Mouse (Mus musculus) heart, postnatal 14 days (tissue): ENCODE data around the gene Sec16a. TPM values are rescaled to one million over a fixed set of nuclear protein-coding genes. Genes with fewer than 3 reads are reported as not detected.

Source experiments
- DNase-seq, 2 experiments: peaks; one replicate each; pipeline ENCODE4 v3.0.0; 2021 to 2022
- intact Hi-C: fragments of 180-260 bp; cut with DNase I; formaldehyde crosslinking; loops from one replicate; pipeline ENCODE4 v1.15.1; 2025
- total RNA-seq, 2 experiments: library from RNA; stranded (reverse); gene quantifications; 2 replicates each; pipeline ENCODE4 v1.2.3; 2021

Sec16a gene
- total RNA-seq, 2 experiments from 2014 or later = 37.4 to 40.5 TPM

DNA sequence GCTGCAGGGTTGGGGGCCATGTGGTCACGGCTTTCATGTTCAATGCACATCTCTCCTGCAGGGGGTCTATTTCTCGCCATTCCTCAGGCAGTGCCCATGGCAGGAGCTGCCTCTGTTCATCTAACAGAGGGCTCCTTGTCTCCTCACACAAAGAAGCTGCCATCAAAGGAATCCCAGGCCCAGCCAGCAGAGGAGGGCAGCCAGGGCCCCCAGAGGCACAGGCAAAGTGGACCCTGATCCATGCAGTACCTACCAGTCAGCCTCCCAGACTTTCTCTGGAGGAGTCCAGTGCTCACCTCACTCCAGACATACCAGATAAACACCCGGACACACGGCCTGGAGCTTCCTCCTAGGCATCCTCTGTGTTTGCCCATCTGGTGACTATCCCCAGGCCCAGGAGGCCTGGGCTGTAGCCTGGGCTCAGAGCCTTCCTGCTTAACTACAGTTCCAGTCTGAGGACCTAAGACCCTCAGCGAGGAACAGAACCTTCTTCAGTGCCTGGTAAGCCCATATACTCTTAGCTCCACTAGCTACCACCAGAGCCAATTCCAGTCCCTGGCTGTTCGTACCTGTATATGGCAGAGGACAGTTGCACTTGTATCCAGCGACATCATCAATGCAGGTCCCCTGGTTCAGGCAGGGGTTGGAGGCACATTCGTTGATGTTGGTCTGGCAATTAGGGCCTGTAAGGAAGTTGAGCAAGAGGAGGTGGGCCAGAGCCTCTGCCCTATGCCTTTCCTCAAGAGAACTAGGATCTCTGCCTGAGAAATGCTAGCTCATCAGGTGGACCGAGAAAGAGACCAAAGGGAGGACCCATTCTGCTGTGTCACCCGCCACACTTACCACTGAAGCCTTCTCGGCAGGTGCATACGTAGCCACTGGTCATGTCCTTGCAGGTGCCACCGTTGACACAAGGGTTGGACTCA, 30.8 kb upstream of the Sec16a start:
- intact Hi-C loops = loop anchor here (2.0 kb wide), 3 partner anchors 13 to 71 kb away; no protein-coding TSS in a partner anchor
- no peak for DNase-seq

DNA sequence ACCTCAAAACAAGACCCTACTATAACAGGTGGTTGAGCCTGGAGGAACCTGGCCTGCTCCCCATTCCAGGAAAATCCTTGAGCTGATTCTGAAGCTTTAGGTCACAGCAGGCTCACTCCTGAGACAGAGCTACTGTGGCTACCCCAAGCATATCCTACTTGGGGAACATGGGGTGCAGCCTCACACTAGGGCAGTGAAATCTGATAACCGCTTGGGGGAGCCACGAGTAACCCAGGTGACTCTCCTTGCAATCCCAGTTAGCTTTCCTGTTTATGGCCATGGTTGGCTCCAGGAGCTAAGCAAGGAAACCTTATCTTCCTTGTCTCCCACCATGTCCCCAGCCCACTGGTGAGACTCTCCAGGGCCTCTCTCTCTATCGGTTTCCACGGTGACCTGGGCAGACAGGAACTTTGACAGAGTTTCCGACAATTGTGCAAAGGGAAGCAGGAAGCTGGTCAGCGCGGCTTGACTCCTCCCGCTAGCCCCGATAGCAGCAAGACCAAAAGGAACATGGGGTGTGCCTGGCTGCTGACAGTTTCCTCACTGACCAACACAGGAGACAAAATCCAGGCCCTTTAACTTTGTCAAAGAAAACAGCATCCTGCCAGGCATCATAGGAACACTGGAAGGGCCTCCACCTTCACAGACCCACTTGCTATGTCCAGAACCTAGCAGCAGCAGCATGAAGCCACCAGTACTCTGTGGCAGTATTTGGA, 29.9 kb upstream of the Sec16a start:
- DNase-seq = peak; percentile 69 to 73
- intact Hi-C loops = loop anchor here (2.0 kb wide), 3 partner anchors 14 to 72 kb away; no protein-coding TSS in a partner anchor

DNA sequence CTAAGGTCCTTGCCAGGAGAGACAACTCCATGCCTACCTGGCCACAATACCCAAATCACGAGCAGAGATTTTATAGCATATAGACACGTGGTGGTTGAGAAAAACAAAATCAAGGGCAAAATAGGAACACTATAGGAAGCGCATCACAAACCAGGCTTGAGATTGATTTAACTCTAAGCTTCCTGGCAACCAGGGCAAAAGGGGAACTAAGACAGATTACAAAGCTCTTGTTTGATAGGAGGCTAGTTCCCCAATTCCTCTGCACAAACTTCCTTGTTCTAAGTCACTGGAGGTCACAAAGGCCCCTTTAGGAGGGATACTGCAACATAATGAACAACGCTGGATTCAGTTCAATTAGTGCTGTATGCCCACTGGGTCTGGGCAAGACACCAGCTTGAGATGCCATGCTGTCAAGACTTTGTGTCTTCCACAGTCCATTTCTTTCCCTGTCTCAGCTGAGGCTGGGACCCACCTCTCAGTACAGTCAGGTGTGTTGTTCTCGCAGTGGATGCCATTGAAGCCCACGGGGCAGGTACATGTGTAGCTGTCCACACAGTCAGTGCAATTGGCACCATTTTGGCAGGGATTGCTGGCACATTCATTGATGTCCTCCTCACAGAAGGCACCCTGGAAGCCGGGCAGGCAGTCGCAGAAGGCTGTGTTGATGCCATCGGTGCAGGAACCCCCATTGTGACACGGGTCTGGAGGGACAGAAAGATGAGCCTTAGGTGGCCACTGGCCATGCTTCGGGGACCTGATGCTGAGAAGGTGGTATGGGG, 27.5 kb upstream of the Sec16a start:
- no peak for DNase-seq
- intact Hi-C loops = no loop called here

DNA sequence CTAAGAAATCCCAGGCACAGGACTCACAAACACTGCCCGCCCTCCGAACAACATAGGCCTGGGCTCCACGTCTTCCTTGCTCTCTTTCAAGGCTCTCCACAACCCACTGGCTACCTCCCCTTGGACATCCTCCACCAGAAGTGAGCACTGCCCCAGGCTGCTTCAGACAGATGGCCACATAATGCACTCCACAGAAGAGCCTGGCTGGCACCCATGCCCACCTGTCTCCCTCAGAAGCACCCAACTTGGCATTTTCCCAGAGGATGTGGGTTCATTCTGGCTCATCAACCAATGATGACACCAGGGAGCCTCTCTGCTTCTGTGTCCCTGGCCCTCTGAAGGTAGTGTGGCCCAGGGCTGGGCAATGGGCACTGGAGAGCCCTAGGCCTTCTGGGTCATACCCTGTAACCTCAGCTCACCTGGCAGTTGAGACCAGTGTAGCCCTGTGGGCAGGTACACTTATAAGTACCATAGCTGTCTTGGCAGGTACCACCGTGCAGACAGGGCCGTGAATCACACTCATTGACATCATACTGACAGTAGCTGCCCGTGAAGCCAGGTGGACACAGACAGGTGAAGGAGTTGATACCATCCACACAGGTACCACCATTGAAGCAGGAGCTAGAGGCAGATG, 26.8 kb upstream of the Sec16a start:
- intact Hi-C loops = no loop called here
- no peak for DNase-seq

DNA sequence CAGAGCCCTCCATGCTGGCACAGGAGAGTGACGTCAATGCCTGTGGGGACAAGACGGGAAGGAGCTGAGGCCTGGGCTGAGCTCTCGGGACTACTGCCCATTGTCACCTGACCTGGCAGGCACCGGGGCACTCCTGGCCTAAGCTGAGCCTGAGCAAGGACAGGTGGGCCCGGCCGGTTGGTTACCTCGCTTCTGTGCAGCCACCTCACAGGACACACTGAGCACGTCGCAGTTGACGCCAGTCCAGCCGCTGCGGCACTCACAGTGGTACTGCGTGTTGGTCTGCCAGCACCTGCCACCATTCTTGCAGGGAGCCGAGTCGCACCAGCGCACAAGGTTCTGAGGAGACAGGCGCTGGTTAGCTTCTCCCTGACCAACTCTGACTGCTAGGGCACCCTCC, 26.0 kb upstream of the Sec16a start:
- intact Hi-C loops = no loop called here
- DNase-seq = no peak

DNA sequence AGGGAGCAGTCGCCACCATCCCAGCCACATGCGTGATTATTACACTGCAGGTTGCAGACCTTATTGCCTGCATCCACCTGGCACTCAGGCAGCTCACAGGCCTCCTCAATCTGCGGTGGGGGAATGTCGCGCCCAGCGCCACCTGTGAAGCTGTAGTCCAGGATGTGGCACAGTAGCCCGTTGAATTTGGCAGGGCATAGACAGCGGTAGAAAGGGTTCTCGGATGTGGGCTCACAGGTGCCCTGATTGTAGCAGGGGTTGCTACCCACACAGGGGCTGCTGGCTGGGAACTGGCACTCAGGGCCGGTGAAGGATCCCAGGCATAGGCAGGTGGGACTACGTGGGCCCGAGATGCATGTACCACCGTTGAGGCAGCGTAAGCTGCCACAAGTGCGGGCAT, 23.4 kb upstream of the Sec16a start:
- intact Hi-C loops = no loop called here
- no peak for DNase-seq

DNA sequence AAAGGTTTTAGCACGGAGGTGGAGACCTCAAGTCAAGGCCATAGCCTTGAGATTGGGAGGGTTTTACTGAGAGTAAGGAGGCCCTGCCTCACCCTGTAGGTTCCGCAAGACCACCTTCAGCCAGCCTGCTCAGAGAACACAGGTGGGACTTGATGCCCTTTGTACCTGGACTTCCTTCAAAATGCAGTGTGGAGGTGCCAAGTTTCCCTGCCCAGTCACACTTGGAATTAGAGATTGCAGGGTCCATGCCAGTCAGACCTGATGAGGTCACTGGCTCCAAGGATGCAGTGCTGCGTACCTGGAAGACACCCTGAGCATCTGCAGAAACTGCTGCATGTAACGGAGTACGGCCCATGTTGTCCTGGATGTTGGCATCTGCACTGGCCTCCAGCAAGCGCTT, 18.4 kb upstream of the Sec16a start:
- DNase-seq = no peak
- intact Hi-C loops = no loop called here

DNA sequence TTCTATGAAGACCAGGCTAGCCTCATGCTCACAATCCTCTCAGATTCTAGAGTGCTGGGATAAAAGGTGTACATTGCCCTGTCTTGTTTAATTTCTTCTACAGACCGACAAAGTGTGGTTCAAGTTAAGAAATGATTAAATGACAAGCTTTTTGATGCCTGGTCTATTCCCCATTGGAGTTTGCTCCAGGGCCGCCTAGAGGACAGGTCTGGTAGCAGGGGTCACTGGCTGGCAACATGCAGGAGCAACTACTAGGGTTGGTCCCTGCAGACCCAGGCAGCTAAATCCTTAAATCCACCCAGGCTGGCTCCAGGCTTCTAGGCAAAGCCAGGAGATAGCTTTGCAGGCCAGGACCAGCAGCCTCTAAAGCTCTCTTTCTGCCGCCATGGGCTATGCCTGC, 18.0 kb upstream of the Sec16a start:
- intact Hi-C loops = no loop called here
- DNase-seq = no peak

DNA sequence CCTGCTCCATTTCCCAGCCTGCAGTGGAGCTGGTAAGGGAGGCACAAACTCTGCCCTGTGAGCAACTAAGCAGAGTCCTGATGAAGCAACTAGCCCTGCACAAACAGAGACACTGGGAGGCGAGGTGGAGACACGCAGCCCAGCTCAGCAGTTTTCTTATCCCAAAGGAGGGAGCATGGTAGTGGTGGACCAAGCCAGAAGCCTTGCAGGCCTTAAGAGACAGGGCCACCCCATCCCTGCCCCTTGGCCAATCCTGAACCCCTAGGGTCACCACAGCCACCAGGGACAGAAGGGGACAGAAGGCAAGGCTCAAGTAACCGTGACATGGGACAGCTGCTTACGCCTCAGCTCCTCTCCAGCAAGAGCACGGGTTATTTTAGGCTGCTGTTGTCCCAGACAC, 16.7 kb upstream of the Sec16a start:
- intact Hi-C loops = no loop called here
- no peak for DNase-seq

DNA sequence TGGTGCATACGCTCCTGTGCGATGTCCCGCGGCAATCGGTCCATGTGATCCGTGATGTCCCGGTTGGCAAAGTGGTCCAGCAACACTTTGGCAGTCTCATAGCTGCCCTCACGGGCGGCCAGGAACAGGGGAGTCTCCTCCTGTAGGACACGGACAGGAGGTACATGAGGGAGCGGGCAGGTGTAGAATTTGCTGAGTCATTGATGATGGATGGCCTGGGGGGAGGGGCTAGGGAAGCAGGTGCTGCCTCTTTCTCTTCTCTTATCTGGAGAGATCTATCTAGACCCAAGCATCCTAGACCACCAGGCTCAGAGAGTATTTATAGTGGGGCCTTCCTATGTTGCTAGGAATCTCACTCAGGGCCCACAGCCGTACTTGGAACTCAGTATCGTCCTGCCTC, 15.8 kb upstream of the Sec16a start:
- intact Hi-C loops = no loop called here
- no peak for DNase-seq

DNA sequence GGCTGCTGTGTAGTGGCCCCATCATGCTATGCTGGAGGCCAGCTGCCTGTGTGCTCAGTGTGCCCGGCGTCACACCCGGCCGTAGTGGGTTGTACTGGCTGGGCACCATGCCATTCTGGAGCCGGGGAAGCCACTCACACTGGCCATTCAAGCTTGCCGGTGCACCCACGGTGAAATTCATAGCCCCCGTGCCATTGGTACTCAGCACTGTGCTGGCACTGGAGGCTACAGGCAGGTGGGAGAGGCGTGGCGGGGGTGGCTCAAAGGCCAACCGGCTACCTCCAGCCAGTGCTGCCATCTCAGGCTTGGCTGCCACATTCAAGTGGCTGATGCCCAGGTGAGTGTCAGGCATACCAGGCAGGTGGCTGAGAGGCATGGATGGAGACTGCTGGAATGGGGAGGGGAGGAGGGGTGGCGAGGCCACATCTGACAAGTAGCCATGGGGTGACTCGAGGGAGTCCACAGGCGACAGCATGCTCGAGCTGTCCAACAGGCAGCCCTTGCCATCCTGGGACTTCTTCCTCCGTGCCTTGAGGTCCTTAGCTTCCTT, 15.2 kb upstream of the Sec16a start:
- DNase-seq = no peak
- intact Hi-C loops = no loop called here

DNA sequence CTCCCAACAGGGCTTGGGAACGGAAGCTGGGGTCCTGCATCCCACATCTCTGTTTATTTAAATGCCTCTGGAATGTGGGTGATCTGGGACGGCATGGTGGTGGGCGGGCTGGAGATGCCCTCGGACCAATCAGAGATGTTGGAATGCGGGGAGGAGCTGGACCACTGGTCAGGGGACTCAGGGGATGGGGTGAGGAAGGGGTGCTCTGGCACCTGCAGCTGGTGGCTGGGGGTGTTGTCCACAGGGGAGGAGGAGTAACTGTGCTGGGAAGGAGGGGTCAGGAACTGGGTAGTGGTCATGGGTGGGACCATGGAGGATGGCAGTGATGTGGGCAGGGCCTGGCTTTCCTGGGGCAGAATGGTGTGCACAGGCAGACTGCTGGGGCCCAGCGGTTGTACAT, 14.5 kb upstream of the Sec16a start:
- DNase-seq = no peak
- intact Hi-C loops = no loop called here

DNA sequence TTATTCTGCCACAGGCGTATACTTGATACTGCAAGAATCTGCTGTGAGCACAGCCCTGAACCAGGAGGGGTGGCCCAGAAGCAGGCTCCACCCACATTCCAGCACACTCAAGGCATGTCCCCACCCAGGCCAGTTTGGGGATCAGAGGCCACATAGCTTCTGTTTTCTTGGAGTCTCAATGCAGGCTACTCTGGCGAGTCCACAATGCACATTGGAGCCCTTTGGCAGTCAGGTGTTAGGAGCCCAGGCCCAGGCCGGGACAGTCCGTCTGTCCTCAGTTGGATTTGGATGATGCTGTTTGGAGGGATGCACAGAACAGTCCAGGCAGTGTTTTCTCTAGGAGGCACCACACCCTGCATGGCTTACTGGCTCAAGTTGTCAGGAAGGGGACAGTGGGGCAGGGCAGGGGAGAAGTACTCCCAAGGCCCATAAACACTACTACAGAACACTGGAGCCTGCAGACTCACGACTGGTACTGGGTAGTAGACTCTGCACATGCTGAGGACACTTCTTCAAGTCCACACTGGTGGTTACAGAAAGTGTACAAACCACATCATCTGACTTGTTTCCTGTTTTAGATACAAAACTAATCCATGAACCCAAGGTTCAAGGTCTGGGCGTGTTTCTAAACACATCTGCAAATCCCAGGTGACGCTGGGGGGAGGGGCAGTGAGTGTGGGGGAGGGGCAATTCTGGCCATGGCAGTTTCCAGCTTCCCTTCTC, 13.5 kb upstream of the Sec16a start:
- intact Hi-C loops = no loop called here
- DNase-seq = peak in 1 of 2 experiments; percentile 53

DNA sequence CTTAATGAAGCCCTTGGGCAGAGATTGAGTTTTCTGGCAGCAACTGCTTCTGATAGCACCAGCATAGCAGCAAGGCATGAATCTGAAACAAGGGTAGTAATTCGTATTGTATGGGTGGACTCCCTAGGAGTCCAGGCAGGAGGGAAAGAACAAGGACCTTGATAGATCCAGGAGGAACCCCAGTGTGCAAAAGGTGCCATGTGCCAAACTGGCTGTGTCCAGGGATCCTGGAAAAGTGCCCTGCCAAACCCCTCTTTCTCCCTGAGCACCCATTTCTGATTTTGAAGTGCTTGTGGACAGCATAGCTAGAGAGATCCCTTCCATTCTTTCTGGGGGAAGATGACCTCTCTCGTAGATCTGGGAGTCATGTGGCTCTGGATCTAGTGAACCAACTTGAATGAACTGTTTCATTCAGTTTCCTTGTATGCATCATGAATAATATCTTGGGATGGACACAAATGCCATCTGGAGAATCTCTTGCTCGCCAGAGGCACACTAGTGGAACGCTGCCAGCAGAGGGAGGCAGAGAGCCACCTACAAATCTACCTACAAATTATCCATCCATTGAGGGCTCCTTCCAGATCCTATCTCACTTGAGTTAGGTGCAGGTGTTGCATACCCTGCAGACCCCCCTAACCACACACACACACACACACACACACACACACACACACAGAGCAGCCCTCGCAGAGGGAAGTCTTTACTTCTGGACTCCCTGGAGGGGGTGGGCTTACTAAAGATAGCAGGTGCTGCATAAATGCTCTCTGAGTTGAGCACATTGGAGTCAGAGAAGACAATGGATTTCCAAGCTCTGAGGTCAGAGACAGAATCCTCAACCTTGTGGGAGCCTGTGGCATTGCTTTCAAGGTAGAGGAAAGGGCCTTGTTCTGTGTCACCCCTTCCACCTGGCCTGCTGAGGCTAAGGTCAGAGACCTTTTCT, 4.4 kb upstream of the Sec16a start:
- DNase-seq = peak; percentile 79 to 82
- intact Hi-C loops = loop anchor here (5.0 to 10.0 kb wide), 2 partner anchors 53 to 455 kb away; partner anchors contain the start of gene Surf6

DNA sequence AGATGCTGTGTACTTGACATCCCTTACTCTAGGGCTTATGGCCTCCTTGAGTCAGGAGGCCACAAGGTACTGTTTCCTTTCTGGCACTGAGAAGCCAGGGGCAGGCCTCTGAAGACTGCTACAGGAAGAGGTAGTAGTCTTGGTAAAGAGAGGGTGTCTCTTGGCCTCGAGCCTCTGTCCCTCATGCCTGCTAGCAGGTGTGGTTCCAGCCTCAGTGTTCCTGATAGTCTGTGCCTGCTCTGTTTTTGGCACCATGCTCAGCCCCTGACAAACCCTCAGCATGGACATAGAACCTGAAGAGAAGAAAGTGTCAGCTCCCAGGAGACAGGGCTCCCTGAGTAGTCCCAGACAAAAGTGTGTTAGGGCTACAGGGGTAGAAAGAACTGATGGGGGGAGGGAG, 2.4 kb upstream of the Sec16a start:
- no peak for DNase-seq
- intact Hi-C loops = loop anchor here (10.0 kb wide), 1 partner anchor 457 kb away; the partner anchor contains the start of gene Surf6

DNA sequence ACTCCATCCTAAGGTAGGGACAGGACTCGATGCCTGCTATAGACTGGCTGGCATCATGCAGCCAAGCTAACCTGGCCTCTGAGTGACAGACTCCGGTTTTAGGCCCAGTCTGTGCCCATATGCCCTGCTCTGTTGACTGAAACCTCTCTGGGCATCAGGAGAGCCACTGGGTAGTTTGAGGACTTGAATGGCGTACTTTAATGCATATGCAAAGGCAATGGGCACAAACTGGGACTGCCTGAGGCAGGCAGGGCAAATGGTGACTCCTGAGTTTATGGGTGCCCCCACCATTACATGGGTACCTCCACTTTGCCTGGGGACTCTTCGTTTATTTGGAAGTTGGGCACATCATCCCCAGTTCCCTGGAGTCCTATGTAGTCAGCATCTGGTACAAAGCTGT, 1.7 kb upstream of the Sec16a start:
- no peak for DNase-seq
- intact Hi-C loops = loop anchor here (10.0 kb wide), 1 partner anchor 458 kb away; the partner anchor contains the start of gene Surf6

DNA sequence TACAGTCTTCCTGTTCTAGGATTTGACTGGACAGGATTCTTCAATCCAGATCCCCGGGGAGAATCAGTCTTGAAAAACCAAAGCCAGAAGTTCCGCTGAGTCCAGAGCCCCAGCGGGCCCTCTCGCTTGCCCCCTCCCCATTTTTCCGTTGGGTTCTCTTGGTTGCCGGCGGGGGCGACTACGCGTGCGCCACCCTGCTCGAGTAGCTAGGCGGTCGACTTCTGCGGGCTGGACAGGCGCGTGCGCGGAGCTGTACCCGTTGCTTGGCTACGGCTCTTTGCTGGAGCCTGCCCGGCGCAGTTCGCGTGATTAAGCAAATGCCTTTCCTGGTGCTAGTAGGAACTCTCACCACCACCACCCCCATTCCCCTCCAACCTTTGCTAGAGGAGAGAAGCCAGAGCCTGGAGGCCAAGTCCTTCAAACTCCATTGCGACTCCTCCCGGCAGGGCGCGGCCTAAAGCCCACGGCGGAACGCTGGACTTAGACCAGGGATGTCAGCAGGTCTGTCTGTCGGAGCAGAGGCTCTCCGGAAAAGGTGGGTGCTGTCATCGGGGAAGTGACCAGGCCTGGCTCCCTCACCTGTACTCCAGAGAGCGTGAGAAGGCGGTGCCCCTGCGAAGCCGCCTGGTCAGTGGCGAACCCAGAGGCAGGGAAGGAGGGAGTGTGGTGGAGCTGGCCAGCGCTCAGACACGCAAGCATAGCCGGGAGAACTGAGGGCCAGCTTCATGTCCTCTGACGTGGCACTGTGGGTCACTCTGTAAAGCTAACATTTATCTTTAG, 840 bp upstream of the Sec16a start:
- intact Hi-C loops = loop anchor here (10.0 kb wide), 1 partner anchor 459 kb away; the partner anchor contains the start of gene Surf6
- peak; percentile 91 to 92 for DNase-seq
